Mouse (Mus musculus) stomach, postnatal 0 days (tissue): ENCODE results near the gene Arih2.

Experiments
- CTCF ChIP-seq: IDR thresholded peaks from 2 replicates; pipeline ENCODE4 v1.5.1; 2016; ENCODE audit warnings: antibody characterized with exemption, low read depth, mild to moderate bottlenecking, moderate library complexity
- EP300 ChIP-seq: optimal IDR thresholded peaks from 2 replicates; pipeline ENCODE3; 2016; ENCODE audit warnings: antibody characterized with exemption

- no peak for TF ChIP-seq CTCF
- TF ChIP-seq EP300 = no peak
Observed at GRCm38 (mm10) chr9:108689993-108690392, 40.8 kb upstream of the Arih2 start.
